Mouse (Mus musculus): ENCODE measurements at regions not wholly inside any gene's neighbourhood (a gene's known extent, or its start where the extent isn't known, plus 50 kb on each side); places are given as distances from the start of the nearest gene placed in this dataset.

DNA sequence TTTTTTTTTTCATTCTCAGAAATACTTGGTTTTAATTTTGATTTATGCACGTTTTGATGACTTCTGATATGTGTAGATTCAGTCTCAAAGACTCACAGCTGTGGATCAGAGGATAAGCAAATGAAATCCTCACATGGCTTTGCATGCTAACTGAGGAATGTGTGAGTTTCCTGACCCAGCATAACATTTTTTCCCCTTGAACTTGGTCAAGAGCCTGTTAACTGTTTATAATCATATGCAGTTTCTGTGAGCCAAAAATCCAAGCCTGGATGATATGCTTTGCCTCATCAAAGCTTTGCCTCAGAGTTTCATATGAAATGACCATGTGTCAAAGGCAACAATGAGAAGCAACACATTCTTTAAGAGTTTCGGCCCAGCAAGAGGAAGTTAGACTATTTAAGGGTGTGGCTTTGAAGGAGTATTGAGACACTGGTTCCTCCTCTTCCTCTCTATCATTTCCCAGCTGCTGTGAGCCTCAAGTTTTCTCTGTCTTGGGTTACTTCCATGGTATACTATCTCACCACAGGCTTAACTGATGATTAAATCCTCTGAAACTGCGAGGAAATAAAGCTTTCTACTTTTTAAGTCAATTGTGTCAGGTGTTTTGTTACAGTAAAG lies 117.9 kb downstream of the Snx18 start:
- no peak overlapping the region for H3K4me2 ChIP-seq
- H3K4me1 ChIP-seq (replicated peaks): no peaks in the 10 kb centered on the region
- H3K4me3 ChIP-seq: no peak overlapping the region
- H3K27me3 ChIP-seq: no peaks in the 10 kb centered on the region
- H3K27ac ChIP-seq (replicated peaks): no peak overlapping the region
- ATAC-seq (ENCODE audit: low FRiP score, low read depth): no peak
- H3K9ac ChIP-seq: no peak overlapping the region
- H3K9me3 ChIP-seq: no peaks in the 10 kb centered on the region
- WGBS: 80% methylated on average over 3 of the region's 3 CpGs
- no peaks in the 10 kb centered on the region for H3K36me3 ChIP-seq

DNA sequence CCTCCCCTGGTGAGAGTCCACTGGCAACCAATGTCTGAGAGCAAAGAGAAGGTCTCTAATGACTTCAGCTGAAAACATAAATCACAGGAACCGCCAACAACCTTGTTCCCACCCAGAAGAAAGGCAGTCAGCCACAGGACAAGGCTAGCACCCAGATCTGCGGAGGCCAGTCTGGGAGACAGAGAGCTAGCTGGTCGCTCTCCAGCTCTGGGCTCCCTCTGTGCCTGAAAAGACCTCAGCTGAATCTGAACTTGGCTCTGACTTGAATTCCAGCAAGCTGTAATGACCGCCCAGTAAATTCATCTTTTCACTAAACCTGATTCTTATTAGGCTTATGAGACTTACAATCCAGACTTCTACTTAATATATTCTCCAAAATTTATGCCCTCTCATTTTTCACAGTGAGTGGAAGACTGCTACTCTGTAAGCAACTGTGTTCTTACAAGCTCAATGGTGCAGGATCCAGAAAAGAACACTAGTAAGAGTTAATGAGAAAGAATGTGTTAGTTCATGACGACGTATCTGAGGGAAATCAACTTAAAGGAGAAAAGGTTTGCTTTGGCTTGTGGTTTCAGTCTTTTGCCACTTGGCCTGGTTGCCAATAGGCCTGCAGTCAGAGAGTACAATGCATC lies 119.2 kb downstream of the Snx18 start:
- 90% methylated on average over 6 of the region's 6 CpGs for WGBS

DNA sequence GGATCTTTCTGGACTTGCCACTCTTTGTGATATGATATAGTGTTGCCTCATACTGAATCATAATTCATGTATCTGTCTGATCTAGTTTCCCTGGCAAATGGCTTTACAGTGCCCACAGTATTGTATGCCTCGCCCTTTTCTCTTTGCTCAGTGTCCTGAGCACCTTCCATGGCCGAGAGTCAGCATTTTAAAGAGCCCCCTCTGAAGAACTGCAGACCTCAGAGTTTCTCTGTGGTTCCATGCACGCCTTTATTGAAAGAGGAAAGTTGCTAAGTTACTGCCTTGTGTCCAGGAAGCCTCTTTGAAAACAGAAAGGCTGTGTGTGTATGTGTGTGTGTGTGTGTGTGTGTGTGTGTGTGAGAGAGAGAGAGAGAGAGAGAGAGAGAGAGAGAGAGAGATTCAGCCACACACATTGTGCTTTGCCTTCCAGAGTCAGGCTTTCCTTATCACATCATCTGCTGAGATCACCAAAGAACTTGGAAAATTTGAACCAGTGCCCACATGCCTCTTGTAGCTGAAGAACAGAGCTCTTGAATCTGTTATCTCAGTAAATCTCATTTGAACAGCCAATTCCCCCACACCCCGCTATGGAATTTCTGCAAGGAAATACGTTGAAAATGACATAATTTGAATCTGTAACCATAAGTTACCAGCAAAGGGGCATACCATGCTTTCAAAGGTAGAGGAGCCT lies 122.6 kb downstream of the Snx18 start:
- Histone ChIP-seq H3K27me3 (no peaks in the 10 kb centered on the region), H3K4me2 (no peak overlapping the region), H3K9ac (no peak overlapping the region), H3K9me3 (no peaks in the 10 kb centered on the region), H3K4me1 (replicated peaks) (no peaks in the 10 kb centered on the region), H3K27ac (replicated peaks) (no peak overlapping the region), H3K4me3 (no peak overlapping the region), H3K36me3 (no peaks in the 10 kb centered on the region)
- 0 out of 2 replicates have a peak, but pooled peaks have one; percentile 30 for ATAC-seq (ENCODE audit: low FRiP score, low read depth)
- WGBS: 60% methylated on average over 5 of the region's 5 CpGs

More for the DNA sequence above, 119.2 kb downstream of the Snx18 start:
- Histone ChIP-seq H3K36me3 (no peaks in the 10 kb centered on the region), H3K4me2 (no peak overlapping the region), H3K9me3 (no peaks in the 10 kb centered on the region), H3K4me1 (replicated peaks) (no peaks in the 10 kb centered on the region), H3K4me3 (no peak overlapping the region), H3K9ac (no peak overlapping the region), H3K27me3 (no peaks in the 10 kb centered on the region), H3K27ac (replicated peaks) (no peak overlapping the region)
- no peak for ATAC-seq (ENCODE audit: low FRiP score, low read depth)

DNA sequence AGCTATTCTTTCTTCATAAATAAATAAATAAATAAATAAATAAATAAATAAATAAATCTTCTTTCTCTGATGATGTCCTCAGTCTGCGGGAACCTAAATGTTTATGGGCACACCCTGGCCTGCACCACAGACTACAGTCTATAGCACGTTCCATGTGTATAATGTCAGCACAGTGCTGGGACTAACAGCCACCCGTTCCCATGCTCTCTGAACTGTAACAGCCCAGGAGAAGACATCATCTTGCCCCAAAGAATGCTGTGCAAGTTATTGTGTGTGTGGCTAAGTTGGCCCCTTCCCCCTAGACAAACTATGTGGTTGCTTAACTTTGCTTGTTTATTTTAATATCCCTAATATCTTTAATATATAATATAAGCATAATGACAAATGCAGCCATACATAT lies 123.2 kb downstream of the Snx18 start:
- Histone ChIP-seq H3K27me3 (no peaks in the 10 kb centered on the region), H3K9ac (no peak overlapping the region), H3K4me3 (no peak overlapping the region), H3K4me1 (replicated peaks) (no peaks in the 10 kb centered on the region), H3K4me2 (no peak overlapping the region), H3K36me3 (no peaks in the 10 kb centered on the region), H3K27ac (replicated peaks) (no peak overlapping the region), H3K9me3 (no peaks in the 10 kb centered on the region)
- ATAC-seq (ENCODE audit: low FRiP score, low read depth): no peak
- 88% methylated on average over 3 of the region's 3 CpGs for WGBS

DNA sequence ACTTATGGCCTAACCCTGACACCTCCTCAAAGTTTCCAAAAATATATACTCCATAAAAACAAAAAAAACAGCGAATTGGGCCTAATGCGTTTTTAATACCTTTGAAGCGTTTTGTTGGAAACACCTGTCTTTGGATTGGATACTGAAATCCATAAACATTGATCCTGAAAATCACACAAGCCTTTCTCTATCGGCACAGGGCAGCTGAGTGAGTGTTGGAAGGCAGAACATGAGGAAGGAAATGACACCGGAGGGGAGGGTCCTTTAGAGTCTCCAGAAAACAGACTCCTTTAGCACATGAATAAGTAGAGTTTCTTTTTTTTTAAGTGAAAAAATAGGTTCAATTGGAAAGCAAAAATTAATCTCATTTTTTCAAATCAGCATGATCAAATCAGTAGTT lies 123.7 kb downstream of the Snx18 start:
- H3K4me1 ChIP-seq (replicated peaks): no peaks in the 10 kb centered on the region
- no peak for ATAC-seq (ENCODE audit: low FRiP score, low read depth)
- 91% methylated on average over 5 of the region's 5 CpGs for WGBS

DNA sequence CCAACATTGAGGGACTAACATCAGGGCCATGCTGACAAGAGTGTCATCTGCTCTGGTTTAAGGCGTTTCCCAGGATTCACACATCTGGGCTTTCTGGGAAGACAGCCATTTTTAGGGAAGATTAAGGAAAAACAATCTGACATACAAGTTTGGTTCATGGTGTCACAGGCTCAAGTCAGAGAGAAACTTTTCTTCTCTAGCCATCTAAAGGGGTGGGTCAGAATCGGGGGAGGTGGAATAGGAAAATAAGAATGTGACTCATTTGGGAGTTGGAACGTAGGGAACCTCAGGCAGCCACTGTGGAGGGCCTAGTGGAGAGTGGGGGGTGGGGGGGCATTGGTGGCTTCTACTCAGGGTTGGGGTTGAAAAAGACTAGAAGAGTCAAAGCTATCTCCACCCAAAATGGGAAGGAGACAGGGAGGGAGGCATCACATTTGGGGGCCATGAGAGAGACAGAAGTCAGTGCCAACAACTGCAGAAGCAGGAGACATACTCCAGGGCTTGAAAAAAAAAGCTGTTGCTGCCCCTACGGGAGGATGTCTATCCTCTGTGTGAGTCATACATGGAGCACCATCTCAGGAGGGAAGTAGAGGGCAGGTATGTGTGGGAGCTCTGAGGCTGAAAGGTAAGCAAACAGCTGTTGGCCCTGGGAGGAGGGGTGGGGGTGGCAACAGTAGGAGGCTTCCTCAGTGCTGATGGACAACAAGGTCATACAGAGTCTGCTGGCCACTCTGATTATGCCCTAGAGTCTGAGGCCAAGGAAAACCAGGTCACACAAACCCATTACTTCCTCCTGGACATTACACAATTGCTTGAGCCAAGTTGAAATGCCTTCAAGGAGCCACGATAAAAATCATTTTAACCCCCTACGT lies 128.2 kb downstream of the Snx18 start:
- no peak for ATAC-seq (ENCODE audit: low FRiP score, low read depth)
- Histone ChIP-seq H3K4me3 (no peak overlapping the region), H3K27me3 (no peaks in the 10 kb centered on the region), H3K4me1 (replicated peaks) (no peaks in the 10 kb centered on the region), H3K4me2 (no peak overlapping the region), H3K27ac (replicated peaks) (no peak overlapping the region), H3K9ac (no peak overlapping the region), H3K36me3 (no peaks in the 10 kb centered on the region), H3K9me3 (no peaks in the 10 kb centered on the region)
- 81% methylated on average over 6 of the region's 6 CpGs for WGBS

More for the DNA sequence above, 123.7 kb downstream of the Snx18 start:
- H3K4me3 ChIP-seq: no peak overlapping the region
- H3K27me3 ChIP-seq: no peaks in the 10 kb centered on the region
- H3K9ac ChIP-seq: no peak overlapping the region
- no peaks in the 10 kb centered on the region for H3K9me3 ChIP-seq
- no peaks in the 10 kb centered on the region for H3K36me3 ChIP-seq
- no peak overlapping the region for H3K27ac ChIP-seq (replicated peaks)
- H3K4me2 ChIP-seq: no peak overlapping the region

DNA sequence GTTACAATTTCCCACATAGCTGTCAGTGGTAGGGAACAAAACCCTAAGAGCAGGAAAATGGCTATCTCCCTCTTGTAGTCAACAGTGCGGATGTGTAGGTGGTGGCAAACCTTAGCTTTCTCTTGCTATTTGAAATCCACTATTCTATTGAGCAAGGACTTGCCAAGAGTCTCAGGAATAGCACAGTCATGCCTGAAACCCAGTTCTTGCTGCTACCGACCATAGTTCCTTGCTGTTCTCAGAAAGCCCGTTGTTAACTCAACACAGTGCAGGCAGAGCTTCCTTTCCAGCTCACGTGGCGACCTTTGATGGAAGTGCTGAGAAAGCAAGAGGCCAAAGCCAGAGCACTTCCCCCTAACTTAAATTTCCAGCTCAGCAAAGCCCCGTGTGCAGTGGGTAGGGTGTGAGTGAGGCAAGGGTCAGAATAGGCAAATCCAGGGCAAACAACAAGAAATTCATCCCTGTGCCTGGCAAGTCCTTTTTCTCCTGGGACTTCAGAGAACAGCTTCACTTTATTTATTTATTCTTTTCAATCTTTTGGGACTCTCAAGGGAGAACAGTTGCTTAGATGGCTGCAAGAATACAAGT lies 131.9 kb downstream of the Snx18 start:
- Histone ChIP-seq H3K4me2 (no peak overlapping the region), H3K9ac (no peak overlapping the region), H3K4me1 (replicated peaks) (no peaks in the 10 kb centered on the region), H3K27me3 (no peaks in the 10 kb centered on the region), H3K36me3 (no peaks in the 10 kb centered on the region), H3K4me3 (no peak overlapping the region), H3K27ac (replicated peaks) (no peak overlapping the region), H3K9me3 (no peaks in the 10 kb centered on the region)
- 82% methylated on average over 6 of the region's 6 CpGs for WGBS
- no peak for ATAC-seq (ENCODE audit: low FRiP score, low read depth)

DNA sequence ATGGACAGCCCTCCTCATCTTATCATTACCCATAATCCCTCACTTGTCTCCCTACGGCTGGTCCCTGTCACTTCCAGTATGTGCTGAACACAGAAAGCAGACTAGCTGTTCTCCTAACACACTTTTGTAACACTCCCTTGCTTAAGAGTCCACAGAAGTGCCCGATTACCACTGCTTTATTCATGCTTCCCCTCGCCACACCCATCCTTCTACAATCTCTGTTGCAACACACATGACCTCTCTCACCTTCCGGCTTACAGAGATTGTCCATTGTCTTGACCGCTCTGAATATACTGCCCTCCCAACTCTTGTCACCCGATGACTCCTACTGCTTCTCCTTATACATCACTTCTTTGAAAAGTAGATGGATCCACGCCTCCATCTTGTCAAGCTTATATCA lies 132.9 kb downstream of the Snx18 start:
- no peak overlapping the region for H3K9ac ChIP-seq
- H3K9me3 ChIP-seq: no peaks in the 10 kb centered on the region
- no peak for ATAC-seq (ENCODE audit: low FRiP score, low read depth)
- H3K27ac ChIP-seq (replicated peaks): no peak overlapping the region
- no peaks in the 10 kb centered on the region for H3K4me1 ChIP-seq (replicated peaks)
- 90% methylated on average over 7 of the region's 7 CpGs for WGBS
- no peak overlapping the region for H3K4me3 ChIP-seq
- H3K27me3 ChIP-seq: no peaks in the 10 kb centered on the region
- no peak overlapping the region for H3K4me2 ChIP-seq
- H3K36me3 ChIP-seq: no peaks in the 10 kb centered on the region

DNA sequence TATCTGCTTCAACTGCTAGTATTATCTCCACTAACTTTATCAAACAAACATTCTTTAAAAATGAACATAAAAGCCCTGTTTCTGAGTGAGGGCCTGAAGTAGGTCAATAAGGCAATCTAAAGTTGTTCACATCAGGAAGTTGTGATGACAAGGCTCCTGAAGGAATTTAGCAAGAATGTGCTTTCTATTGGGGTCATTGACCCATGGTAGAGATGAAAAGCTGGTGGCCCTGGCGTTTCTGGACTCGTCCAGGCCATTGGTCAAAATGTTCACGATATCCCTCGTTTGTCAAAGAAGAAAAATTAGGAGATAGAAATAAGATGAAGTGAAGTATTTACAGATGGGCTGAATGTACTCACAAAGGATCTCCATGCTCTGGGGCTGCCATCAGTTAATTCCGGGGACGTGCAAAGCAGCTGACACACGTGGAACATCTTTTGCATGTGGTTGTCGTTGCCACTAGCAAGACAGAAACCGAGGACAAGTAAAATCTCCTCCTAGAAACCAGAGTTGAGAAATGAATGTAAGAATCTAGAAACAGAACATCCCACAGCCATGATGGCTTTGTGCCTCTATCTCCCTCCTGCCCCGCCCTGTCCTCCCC lies 134.1 kb downstream of the Snx18 start:
- Histone ChIP-seq H3K36me3 (no peaks in the 10 kb centered on the region), H3K27me3 (no peaks in the 10 kb centered on the region), H3K4me3 (no peak overlapping the region), H3K9ac (no peak overlapping the region), H3K4me1 (replicated peaks) (no peaks in the 10 kb centered on the region), H3K27ac (replicated peaks) (no peak overlapping the region), H3K4me2 (no peak overlapping the region), H3K9me3 (no peaks in the 10 kb centered on the region)
- 83% methylated on average over 10 of the region's 10 CpGs for WGBS
- ATAC-seq (ENCODE audit: low FRiP score, low read depth): no peak

DNA sequence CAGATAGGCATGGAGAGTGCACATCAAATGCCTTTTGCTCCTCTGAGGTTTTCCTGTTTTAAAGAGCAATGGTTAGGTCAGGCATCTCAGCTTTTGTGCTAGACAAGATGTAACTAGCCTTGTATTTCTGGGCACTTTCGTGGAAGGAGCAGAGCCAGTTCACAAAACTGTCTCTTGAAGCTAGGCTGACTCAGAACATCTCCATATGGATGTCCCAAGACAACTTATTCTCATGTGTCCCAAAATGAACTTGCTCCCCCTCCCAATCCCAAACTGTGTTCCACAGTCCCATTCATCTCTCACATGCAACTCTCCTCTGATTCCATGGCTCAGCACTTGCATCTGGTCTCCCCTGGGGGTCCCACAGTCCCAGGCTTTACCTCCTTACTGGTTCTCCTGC lies 135.5 kb downstream of the Snx18 start:
- H3K9me3 ChIP-seq: no peaks in the 10 kb centered on the region
- H3K4me1 ChIP-seq (replicated peaks): no peaks in the 10 kb centered on the region
- H3K27me3 ChIP-seq: no peaks in the 10 kb centered on the region
- no peak overlapping the region for H3K27ac ChIP-seq (replicated peaks)
- H3K9ac ChIP-seq: no peak overlapping the region
- no peak overlapping the region for H3K4me3 ChIP-seq
- no peak overlapping the region for H3K4me2 ChIP-seq
- ATAC-seq (ENCODE audit: low FRiP score, low read depth): no peak
- WGBS: 91% methylated on average over 1 of the region's 1 CpGs
- H3K36me3 ChIP-seq: no peaks in the 10 kb centered on the region

DNA sequence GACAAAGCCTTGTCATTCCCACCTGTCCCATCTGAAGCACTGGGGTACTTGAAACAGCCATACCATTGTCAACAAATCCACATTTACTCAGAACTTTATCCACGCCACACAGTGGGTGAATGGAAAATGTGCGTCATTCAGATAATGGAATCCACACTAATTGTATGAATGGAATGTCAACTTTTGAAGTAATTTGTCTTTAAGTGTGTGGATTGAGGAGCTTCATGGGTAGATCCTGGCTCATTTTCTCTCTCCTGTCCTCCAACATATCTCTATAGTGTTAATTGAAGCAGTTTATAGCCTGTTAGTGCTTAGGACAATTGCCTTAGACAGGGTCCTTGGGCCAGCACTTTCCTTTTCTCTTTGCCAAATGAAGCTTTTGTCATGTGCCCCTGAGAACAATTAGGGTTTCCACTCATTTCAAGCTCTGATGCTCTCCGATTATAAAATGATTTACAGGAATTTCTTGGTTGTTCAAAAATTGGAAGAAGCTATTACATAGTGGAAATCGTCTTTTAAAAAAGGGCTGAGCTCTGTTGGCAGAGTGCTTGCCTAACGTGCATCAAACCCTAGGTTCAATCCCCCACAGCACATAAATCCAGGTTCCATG lies 140.4 kb downstream of the Snx18 start:
- Histone ChIP-seq H3K4me2 (no peak overlapping the region), H3K9ac (no peak overlapping the region), H3K36me3 (no peaks in the 10 kb centered on the region), H3K4me1 (replicated peaks) (no peaks in the 10 kb centered on the region), H3K9me3 (no peaks in the 10 kb centered on the region), H3K4me3 (no peak overlapping the region), H3K27me3 (no peaks in the 10 kb centered on the region), H3K27ac (replicated peaks) (no peak overlapping the region)
- WGBS: 61% methylated on average over 5 of the region's 5 CpGs
- ATAC-seq (ENCODE audit: low FRiP score, low read depth): no peak

Measured in hindbrain, embryonic 15.5 days (tissue).